Mouse (Mus musculus) right cerebral cortex, postnatal 25 days (tissue): ENCODE measurements around the gene 1600002K03Rik.

ENCODE experiments used
- DNase-seq: peaks from one replicate; pipeline ENCODE4 v3.0.0; 2022

Gene 1600002K03Rik

DNA sequence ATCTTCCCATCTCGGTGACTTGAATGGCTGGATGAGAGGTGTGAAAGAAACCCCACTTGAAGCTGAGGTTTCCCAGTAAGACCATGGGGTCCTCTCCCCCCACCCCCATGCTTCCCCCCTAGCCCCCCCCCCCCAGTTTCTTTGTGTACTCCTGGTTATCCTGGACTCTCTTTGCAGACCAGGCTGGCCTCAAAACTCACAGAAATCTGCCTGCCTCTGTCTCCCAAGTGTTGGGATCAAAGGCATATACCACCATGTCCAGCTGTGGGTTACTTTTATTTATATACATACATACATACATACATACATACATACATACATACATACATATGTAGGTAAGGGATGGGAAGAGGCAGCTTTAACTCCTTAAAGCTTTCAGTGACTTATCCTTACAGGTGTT, 3.7 kb upstream of the 1600002K03Rik start:
- DNase-seq, result no peak

DNA sequence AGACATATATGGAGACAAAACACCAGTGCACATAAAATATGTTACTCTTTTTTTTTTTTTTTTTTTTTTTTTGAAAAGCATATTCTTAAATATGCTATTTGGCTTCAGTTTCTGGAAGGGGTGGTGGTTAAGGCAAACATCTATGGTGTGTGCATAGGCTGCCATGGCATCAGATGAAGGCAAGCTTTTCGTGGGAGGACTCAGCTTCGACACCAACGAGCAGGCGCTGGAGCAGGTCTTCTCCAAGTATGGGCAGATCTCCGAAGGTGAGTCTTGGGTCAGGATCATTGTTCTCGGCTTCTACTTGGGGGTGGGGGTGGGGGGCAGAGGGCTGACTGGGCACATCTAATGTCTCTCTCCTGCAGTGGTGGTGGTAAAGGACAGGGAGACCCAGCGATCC, 3.1 kb upstream of the 1600002K03Rik start:
- DNase-seq, result no peak

DNA sequence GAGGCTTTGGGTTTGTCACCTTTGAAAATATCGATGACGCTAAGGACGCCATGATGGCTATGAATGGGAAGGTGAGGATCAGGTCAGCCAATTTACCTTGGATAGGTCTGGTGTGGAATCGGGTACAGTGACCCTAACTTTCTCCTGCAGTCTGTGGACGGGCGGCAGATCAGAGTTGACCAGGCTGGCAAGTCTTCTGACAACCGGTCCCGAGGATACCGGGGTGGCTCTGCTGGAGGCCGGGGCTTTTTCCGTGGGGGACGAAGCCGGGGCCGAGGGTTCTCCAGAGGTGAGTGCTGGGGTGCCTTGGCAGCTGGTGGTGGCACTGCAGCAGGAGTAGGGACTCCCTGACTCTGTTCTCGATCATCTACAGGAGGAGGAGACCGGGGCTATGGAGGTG, 2.7 kb upstream of the 1600002K03Rik start:
- DNase-seq, result no peak

DNA sequence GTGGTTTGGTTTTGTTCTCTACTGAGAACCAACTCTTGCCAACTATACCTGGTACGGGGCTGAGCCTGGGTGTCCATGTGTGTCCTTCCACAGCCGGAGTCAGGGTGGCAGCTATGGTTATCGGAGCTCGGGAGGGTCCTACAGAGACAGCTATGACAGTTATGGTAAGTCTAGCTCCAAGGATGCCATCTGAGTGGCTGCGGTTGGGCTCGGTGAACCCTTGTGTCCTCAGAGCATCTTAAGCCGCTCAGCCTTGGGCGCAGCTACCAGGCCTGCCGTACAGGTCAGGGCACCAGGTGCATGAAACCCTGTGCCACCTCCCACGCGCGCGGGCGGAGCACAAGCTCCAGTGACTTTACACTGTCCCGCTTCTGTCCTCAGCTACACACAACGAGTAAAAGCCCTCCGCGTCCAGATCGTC, 2.1 kb upstream of the 1600002K03Rik start:
- DNase-seq, result no peak

DNA sequence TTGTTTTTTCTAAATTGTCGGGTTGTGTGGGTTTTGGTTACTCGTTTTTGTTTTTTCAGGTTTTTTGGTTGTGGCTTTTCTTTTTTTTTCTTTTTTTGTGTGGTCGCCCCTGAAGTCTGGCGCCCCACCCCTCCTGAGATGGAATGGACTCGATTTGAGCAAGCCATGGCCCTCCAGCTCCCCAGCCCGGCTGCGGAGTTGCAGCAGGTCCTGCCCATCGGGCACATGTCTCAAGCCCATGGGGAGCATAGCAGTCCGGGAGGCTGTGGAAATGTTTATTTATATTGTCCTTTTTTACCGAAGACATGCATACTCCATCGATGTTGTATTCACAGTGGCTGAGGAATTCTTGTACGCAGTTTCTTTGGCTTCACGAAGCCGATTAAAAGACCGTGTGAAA, 1.5 kb upstream of the 1600002K03Rik start:
- DNase-seq, result no peak

DNA sequence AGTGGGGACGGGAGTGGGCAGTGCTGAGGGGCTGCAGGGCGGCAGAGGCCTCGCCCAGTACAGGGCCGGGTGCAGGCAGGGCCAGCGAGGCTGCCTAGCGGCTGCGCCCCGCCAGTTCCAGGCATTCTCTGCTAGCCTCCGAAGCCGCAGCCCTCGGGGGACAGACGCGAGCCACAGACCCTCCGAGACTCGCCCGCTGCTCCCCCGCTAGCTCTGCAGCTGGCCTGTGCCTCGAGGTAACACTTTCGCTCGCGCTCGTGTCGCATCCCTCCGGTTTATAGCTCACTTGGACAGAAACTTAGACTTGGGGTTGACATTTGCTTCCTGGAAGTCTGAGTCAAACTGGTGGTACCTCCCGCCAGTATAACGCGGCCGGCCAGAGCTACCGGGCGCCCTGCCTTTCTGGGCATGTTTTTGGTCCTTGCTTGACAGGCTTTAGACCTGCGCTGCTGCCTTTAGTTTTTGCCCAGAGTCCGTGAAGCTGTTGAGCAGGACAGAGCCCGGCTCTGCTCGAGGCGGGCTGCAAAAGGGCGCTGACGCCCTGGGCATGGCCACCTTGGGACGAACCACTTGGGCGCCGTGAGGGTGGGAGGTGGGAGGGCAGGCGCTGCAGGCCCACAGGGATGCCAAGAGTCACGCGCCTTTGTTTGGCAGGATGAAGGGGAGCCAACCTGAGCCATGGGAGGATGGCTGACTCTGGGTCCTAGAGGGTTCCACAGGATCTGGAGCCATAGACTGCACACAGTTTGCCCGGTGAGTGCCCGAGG, 801 bp upstream of the 1600002K03Rik start:
- no peak for DNase-seq

DNA sequence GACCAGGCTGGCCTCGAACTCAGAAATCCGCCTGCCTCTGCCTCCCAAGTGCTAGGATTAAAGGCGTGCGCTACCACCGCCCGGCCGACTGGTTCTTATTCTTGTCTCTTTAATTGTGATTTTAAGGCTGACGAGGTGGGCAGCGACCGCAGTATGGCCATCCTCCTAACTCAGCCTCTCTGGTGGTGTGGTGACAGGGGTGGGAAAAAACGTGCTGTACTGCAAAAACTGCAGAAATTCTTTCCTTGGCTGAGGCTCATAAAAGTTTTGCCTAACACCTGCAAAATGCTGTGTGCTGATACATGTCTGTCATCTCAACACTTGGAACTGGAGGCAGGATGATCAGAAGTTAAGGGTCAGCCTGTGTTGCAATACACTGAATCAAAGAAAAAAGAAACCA, 614 bp downstream of the 1600002K03Rik start:
- no peak for DNase-seq

DNA sequence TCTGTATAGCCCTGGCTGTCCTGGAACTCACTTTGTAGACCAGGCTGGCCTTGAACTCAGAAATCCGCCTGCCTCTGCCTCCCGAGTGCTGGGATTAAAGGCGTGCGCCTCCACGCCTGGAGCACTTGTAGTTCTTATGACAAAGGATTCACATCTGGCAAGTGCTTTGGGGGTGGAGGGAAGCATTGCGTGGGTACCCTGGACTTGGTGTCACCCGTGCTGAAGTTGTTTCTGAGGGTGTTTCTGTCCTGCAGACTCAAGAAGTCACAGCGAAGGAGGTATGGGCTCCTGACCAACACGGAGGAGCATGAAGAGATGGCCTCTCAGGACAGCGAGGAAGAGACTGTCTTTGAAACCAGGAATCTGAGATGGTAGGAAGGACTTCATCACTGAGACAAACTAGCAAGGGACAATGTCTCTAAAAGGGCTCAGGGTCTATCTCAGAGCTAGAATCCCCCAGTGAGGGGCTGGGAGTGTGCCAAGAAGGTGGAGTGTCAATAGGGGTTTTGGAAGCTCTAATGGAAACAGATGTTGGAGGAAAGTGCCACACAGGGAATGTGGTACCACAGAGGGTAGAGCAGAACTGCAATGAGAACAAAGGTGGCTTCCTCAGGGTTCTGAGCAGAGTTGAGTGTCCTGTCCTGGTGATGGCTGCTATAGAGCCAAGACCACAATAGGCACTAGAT, 1.4 kb downstream of the 1600002K03Rik start:
- no peak for DNase-seq

DNA sequence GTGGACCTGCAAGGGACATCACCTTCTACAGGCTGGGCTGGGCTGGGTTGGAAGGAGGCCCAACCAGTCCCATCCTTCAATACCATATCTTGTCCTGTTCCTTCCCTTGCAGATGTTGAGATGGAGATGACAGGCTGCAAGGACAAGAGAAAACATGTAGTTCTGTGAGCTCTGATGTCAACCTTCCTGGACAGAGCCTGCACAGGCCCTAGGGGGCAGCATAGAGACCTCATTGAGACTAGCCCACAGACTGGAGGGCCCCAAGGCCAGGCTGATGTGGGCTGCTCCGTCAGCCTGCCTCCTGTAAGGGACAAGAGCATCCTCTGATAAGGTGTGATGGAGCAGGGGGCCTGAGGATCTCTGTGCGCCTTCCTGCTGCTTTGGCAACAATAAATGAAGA, 2.0 kb downstream of the 1600002K03Rik start:
- DNase-seq, result no peak

DNA sequence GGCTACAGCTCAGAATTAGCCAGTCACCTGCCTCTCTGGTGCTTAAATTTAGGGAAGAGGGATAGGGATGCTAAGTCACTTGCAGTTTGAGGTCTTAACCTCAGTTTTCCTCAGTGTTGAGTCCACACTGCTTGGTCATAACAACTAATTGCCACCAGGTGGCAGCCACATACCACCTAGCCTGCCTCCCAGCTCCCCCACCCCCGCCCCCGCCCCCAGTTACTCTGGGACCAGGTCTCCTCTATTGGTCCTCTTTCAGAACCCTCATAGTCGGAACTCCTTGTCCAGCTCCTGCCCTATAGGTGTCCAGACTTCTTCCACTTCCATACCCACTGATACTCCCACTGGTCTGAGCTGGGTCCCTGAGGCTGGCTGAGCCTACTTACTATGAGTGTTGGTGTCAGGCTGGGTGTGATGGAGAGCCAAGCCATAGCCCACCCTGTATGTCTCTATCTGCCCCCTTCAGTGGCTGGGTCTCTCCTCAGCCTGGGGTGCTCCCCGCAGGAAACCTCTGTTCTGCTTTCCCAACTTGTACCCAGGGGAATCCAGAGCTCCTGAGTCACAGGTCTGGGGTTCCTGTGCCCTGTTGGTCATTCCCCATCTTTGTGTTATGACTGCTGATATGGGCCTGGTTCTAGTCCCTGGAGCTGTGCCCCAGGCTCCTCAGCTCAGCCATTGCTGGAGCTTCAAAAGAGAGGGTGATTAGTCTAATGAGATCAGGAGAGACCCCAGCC, 3.0 kb downstream of the 1600002K03Rik start:
- no peak for DNase-seq

DNA sequence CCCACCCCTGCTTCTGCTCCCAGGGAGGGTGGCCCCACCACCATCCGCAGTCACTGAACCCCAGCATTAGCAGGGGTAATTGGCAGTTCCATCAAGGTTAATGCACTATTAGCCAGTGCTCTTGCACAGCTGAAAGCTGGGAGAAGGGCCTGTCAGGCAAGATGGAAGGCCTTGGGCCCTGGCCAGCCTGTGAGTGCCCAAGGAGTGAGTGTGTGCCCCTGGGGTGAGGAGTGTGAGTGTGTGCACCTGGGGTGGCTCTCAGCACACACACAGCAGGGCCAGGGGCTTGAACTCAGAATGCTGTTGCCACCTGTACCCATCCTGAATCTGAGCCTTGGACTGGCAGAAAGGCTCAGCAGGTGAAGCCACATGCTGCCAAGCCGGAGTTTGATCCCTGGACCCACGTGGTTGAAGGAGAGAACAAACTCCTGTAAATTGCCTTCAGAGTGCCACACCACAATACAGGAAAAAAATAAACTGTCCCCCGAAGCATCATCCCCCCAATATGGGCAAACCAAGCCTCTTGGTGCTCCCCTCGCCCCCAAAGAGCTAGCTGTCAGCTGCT, 3.6 kb downstream of the 1600002K03Rik start:
- no peak for DNase-seq

DNA sequence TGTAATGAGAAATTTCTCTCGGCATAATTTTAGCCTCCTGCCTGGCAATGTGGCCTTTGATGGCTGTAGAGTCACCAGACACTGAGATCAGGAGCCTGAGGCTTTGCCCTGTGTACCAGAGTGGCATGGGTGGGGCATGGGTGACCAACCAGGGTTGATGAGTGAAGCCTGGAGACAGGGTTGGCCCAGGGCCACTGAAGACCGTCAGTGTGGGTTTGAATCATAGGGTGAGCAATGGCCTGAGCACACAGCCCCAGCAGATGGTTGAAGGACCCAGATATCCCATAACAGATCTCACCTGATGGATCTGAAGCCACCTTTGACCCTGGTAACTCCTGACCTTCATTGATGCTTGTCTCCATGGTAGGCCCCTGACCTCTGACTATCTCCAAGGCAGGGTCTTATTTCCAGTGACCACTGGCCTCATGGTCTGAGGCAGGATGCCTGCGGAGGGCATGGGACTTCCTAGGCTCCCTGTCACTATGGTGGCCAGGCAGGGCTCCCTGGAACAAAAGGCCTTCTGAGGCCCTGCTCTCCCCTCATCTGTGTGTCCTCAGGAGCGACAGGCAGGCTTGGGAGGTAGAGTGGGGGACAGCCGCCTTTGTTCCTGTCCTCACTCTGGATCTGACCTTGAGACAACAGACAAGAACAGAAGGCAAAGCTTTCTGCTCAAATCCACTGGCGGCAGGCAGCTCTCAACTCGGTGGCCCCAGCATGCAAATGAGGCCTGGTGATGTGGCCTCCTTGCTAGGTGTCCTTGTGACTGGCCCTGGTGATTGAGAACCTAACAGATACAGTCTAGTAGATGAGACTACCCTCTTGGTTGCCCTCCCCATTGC, 4.9 kb downstream of the 1600002K03Rik start:
- no peak for DNase-seq

DNA sequence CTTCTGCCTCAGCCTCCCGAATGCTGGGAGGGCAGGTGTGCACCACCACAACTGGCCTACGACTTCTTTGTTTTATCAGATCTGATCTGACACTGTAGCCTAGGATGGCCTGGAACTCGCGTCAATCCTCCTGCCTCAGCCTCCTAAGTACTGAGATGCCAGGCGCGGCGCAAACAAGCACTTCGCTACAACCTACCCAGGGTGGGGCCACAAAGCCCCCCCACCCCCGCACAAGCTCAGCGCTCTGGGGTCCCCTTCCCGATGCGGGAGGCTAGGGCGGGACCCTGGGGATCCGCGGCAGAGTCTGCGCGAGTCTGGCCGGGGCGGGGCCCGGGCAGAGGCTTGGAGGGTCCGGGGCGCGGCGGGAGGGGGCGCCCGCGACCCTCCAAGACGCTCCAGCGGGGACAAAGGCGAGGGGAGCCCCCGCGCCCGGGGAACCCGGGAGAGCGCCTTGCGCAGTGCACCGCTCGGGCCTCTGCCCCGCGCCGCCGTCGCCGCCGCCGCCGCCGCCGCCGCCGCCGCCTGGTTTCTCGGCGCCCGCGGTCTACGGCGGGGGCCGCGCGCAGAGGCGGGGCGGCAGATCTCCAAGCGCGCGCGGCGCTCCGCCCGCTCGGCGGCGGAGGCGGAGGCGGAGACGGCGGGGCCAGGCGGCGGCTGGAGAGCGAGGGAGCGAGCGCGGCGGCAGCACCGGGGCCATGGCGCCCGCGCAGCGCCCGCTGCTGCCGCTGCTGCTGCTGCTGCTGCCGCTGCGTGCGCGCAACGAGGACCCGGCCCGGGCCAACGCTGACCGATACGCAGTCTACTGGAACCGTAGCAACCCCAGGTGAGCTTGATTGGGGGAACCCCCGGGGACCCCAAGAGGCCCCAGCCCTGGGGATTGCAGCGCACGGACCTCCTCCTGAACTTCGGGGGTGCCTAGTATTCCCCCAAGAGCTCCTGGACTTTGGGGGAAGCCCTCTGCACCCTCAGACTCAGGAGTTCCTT, 6.6 kb downstream of the 1600002K03Rik start, which contains the start of gene Efna2:
Gene Efna2 (plus strand): TSS at position 415 of the 984 bp plus-strand sequence.
- peak; percentile 72 for DNase-seq

DNA sequence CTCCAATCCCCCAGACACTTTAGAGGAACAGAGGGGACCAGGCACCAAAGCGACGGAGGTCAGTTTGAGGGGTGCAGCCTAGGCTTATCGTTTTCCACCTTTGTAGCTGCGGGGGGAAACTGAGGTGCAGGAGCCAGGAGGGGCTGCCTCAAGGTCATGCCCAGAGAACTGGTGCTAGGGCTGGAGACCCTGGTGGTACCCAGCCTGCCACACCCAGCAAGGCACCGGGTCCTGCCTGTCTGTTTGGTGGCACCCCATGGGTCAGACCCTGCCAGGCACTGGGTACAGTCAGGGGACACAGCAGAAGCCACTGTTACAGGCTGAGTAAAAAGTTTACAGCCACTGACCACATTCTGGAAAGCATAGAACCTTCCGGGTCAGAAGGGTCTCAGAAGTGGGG, 7.5 kb downstream of the 1600002K03Rik start:
- no peak for DNase-seq

DNA sequence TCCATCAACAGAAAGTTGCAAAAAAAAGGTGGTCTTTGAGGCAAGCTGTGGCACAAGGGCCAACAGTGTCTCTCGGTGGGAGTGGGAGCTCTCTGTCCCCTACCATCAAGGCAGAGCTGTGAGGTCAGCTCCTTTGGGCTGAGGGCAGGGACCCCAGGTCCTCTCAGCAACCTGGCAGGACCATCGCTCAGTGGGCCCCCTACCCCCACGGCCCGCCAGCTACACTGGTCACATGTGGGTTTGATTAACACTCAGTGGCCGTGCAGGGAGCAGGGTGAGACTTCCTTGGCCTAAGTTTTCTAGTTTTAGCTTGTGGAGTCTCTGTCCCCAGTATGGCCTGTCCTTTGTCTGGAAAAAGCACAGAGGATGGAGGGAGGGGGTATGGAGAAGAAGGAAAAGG, 8.1 kb downstream of the 1600002K03Rik start:
- no peak for DNase-seq

DNA sequence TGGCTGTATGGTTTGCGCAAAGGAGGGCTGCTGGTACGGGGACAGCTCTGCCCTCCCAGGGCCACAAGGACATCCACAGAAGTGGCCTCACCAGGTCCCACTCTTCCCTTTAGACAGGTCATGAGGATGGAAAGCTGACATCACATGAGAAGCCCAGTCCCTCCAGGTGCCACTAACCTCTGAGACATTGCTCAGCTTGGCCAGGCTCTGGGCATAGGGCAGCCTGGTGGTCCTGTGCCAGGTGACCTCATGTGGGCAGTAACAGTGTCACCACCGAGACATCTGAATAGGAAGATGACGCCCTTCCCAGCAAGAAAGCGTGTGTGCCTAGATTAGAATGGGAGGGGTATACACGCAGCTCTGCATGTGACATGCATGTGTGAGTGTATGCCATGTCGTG, 9.8 kb downstream of the 1600002K03Rik start:
- DNase-seq, result no peak

DNA sequence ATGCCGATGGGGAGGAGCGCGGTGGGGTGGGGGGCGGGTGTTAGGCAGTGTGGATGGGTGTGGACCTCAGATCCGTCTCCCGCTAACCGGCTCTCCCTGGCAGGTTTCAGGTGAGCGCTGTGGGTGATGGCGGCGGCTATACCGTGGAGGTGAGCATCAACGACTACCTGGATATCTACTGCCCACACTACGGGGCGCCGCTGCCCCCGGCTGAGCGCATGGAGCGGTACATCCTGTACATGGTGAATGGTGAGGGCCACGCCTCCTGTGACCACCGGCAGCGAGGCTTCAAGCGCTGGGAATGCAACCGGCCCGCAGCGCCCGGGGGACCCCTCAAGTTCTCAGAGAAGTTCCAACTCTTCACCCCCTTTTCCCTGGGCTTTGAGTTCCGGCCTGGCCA, 13.9 kb downstream of the 1600002K03Rik start:
- no peak for DNase-seq

DNA sequence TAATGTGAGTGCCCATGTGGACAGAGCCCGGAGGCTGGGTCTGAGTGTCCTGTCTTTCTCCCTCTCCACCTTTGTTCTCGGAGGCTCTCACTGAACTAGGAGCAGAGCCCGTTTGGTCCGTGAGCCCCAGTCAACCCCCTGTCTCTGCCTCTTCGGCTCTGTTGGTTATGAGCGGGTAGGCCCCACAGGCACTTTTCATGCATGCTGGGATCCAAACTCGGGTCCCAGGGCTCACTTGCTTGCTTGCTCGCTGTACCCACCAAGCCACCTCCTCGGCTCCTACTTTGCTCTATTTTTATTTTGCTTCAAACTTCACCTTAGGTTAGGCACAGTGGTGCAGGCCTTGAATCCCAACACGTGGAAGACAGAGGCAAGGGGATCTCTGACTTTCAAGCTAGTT, 15.0 kb downstream of the 1600002K03Rik start:
- no peak for DNase-seq

DNA sequence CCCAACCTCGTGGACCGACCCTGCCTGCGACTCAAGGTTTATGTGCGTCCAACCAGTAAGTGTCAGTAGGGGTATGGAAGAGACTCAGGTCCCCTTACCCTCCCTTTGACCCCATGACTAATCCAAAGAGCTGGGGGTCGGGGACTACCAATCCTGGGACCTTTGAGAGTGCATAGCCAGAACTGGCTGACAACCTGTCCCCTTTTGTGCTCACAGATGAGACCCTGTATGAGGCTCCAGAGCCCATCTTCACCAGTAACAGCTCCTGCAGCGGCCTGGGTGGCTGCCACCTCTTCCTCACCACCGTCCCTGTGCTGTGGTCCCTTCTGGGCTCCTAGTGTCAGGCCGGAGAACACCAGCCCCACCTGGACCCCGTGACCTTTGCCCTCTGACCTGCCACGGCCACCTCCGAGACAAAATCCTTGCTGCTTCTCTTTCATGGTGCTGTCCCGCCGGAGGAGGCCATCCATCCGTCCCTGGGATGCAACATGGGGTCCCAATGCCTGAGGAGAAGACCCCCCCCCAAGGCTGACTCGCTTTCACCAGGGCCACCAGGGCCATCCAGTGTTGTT, 15.8 kb downstream of the 1600002K03Rik start:
- DNase-seq, result no peak

DNA sequence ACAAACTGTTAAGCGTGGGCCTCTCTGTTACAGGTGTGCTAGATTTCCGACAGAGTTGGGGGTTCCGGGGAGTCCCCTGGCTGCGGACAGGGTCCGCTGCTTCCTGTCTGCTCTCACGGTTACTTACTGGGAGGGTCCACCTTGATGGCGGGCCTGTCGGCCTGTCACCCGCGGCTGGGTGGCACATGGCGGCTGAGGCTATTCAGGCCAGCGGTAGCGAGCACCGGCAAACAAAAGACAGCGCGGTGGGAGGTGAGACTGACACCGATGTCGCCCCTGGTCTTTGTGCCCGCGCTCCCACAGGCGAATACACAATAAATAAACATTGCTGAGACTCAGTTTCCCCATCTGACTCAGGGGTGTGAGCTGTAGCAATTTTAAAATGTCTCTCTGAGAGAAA, 17.3 kb downstream of the 1600002K03Rik start:
- DNase-seq, result no peak

DNA sequence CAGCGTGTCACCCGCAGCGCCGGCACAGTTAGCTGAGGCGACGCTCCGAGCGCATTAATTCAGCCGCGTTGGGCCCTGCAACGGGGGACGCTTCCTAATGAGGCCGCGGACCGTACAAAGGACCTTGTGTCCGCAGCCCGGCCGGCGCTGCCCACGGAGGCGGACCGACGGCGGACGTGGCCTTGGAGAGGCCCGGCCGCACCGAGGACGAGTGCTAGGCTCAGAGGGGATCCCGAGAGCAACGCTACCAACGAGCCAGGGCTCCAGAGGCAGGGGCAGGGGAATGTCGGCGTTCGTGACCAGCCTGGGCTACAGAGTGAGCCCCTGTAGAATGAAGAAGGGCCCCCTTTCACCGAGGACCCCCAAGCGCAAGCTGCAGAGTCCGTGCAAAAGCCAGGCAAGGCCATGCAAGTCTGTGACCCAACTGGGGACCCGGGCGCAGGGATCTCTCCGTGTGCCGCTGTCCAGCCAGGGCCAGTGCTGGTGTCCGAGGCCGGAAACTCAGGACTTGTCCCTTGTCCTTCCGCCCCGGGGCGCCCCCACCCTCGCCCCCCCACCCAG, 17.8 kb downstream of the 1600002K03Rik start:
- DNase-seq, result no peak
